Mouse (Mus musculus) monocyte, adult 5-6 weeks (primary cell): ENCODE measurements around the gene Gm20661. TPM values are rescaled to one million over a fixed set of nuclear protein-coding genes. Genes with fewer than 3 reads are reported as not detected.

Experiments used
- ATAC-seq: fragments of 153-309, 156-312 bp; replicated peaks from 2 replicates; pipeline ENCODE4 v1.8.0; 2017; ENCODE audit warnings: mild to moderate bottlenecking; ENCODE audit not compliant: low TSS enrichment, insufficient number of reproducible peaks, severe bottlenecking, poor library complexity, low FRiP score
- total RNA-seq: library from RNA; stranded (forward); fragments of 200-1000, 200-491, 200-594 nt; gene quantifications from 3 replicates; pipeline ENCODE4 v1.2.3, GENCODE M21; 2017

Gm20661 gene
- total RNA-seq, result not detected in 3 replicates

DNA sequence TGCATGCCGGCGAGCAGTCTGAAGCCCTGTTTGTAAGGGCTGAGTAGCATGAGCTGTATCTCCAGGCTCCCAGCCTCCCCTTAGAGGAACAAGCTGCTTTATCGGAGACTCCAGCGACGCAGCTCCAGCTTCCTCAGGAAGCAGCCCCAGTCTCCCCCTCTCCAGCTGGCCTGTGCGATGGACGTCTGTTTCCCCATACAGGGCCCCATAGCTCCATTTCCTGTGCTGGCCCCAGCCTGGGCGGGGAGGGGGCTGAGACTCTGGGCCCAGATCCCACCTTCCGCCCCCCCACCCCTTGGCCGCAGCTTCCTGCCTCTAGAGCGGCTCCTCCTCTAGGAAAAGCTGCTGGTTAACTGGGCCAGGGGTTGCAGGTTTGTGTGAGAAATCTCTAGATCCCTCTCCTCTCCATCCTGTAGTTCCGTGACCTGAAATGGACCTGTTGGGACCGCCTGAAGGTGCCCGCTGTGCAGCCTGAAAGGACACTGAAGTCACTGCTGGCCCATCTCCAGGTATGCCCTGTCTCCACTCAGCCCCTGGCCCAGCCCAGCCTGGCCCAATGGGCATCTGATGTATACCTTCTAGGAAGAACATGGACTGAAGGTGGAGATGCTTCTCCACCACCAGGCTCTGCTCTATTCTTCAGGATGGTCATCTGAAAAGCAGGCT, at the start of gene Gm20661:
Gm20661 (plus strand) TSS at position 378 of the 666 bp plus-strand sequence.
- ATAC-seq, result 0 out of 2 replicates have a peak, but pooled peaks have one; percentile 28

GRCm38 (mm10) chr9:107934146-107934545, 48.7 kb upstream of the Gm20661 start:
- ATAC-seq, result no peak

- ATAC-seq, result no peak
These were observed 47.5 kb upstream of the Gm20661 start, which contains the start of gene Camkv for GRCm38 (mm10) chr9:107935374-107935773. Gene Camkv, plus strand, starts transcription at chr9:107935674.

- no peak for ATAC-seq
These were observed 47.1 kb upstream of the Gm20661 start for GRCm38 (mm10) chr9:107935790-107936214.

DNA sequence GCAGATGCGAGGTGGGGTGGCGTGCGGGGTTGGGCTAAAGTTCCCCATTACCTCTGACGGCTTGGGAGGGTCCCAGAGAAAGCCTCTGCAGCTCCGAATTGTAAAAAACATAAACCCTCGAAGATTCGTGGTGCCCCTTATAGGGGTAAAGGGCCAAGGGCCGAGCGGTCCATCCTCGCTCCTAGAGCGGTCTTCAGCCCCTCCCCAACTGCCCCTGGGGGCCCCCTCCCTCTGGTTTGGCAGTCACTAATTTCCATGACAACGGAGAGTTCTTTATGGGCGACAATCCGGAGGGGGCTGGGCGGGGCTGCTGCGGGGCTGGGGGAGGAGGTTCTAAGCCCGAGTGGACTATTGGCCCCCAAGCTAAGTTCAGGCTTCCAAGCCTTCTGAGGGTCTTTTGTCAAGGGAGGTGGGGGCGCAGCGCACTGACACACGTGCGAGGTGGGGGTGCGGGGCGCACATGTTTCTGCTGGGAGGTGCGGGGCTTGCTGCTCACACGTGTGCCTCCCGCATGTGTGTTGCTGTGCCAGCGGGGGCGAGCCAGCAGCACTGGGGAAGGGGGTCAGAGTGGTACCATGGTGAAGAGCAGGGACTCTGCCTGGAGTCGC, 46.5 kb upstream of the Gm20661 start:
- ATAC-seq, result no peak

DNA sequence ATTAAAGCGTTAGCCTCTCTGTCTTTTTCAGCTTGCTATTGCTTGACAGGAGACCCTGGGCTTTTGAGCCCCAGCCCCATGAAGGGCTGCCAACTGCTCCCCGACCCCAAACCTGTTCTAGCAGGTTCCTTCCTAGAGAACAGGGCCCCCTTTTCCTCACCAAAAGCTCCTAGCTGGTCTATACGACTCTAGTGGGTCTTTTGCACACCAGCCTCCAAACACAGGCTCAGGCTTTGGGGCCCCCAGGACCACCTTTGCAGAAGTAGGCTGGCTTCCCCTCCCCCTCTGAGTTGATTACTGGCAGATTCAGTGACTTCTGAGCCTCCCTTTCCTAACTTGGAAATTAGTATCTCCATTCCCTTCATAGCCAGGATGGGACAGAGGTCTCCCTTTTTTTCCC, 46.0 kb upstream of the Gm20661 start:
- no peak for ATAC-seq

GRCm38 (mm10) chr9:107947241-107948194, 35.3 kb upstream of the Gm20661 start:
- ATAC-seq, result no peak

- no peak for ATAC-seq
These were observed 33.5 kb upstream of the Gm20661 start for GRCm38 (mm10) chr9:107949184-107949921.

- no peak for ATAC-seq
These were observed 33.0 kb upstream of the Gm20661 start, which contains the start of gene Traip for GRCm38 (mm10) chr9:107949922-107950235. Gene Traip, plus strand, starts transcription at chr9:107950136.

- ATAC-seq, result peak; percentile 87
These were observed 32.1 kb upstream of the Gm20661 start for GRCm38 (mm10) chr9:107950460-107951355.

DNA sequence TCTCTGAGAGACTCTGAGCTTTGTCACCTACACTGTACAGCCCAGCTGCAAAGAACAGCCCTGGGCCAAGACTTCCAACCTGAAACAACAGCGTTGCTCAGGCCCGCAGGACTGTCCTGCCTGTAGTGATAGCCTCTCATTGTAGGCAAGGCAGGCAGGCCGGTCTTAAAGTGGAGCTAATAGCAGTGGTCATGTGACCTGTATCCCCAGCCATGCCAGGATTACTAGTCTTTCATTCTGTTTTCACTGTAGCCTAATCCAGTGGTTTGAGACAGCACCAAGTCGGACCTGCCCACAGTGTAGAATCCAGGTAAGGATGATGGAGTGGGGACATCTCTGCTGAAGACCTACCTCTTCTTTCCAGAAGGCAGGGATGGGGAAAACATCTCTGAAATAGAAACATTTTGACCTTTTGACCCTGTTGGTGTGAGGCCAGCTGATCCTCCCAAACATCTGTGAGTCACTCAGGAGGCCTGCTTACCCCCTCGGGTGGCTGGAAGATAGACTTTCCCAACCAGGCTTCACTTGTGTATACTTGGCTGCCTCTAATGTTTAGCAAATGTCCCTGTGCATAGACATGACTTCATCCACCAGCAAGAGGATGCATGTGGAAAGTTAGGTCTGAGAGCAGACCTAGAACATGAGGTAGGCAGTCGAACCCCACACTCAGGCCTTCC, 27.1 kb upstream of the Gm20661 start:
- no peak for ATAC-seq

DNA sequence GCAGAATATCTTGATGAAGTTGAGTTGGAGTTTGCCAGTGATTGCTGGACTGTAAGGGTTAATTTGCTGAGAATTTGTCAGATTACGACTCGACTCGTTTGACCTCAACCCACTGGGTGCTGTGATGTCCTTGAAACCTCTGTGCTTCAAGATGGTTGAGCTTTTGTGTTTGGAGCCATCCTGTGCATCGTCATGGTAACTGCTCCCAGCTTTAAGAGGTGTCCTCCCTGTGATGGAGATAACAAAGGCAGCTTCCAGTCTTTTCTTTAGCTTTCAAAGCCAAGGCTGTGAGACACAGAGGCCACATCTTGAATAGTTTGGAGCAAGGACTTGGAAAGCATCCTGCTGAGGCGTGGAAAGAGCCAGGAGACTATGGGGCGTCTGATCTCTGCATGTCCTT, 25.7 kb upstream of the Gm20661 start:
- ATAC-seq, result no peak

DNA sequence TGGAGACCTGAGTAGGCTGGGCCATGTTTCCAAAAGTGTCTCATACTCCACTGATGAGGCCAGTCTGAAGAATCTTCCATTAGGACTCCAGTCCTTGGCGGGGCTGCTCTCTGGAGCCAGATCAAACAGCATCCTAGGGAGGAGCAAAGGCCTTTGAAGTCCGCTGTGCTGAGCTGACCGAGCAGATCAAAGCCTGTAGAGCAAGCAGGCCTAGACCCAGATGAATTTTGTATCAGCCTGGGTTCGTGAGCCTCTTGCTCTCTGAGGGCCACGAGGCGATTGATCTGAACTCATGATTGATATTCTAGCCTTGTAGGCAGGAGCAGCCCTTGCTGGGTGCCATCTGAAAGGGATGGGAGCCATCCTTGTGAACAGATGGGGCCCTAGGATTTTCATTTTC, 23.0 kb upstream of the Gm20661 start:
- ATAC-seq, result no peak

GRCm38 (mm10) chr9:107960928-107961327, 21.9 kb upstream of the Gm20661 start:
- no peak for ATAC-seq

DNA sequence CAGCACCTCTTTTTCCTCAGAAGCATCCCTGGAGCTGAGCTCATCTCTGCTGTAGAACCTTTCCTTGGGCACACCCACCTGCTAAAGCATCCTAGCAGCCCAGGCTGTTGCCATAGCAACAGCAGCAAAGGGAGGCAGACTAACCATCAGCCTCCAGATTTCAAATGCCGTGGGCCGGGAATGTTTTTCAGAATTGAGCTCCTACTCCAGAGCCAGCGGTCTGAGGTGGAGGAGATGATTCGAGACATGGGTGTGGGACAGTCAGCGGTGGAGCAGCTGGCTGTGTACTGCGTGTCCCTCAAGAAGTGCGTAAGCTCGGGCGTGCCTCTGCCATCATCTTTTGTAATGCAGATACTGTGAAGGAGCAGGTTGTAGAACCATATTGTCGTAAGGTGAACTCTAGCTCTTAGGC, 21.5 kb upstream of the Gm20661 start:
- no peak for ATAC-seq

- ATAC-seq, result no peak
These were observed 21.0 kb upstream of the Gm20661 start for GRCm38 (mm10) chr9:107961881-107962280.

DNA sequence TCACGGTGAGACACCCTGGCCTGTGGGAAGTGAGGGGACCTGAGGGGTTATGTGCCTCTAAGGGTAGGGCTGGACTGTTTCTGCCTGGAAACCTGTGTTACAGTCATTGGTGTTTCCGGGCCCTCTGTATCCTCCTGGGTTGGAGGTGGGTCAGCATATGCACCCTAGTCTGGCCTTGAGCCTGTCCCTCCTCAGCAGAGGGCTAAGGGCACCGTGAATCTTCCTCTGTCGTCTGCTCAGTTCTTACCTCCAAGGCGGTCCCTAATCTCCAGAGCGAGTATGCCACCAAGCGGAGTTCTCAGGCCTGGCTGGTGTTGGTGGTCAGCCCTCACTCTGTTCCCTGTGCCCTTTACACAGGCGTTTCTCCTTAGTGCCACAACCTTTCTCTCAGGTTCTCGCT, 19.9 kb upstream of the Gm20661 start:
- no peak for ATAC-seq
